Mouse (Mus musculus) layer of hippocampus, adult 2 months (tissue): ENCODE measurements at regions not wholly inside any gene's neighbourhood (a gene's known extent, or its start where the extent isn't known, plus 50 kb on each side); places are given as distances from the start of the nearest gene placed in this dataset.

ENCODE experiments used
- DNase-seq, 2 experiments: peaks; one replicate each; pipeline ENCODE4 v3.0.0; 2022; ENCODE audit warnings: low spot score in 2 of 2
- H3K27ac ChIP-seq: fragments of 200-600 bp; 2 replicates; pipeline ENCODE4 v1.8.1; 2022
- H3K4me3 ChIP-seq: fragments of 200-600 bp; 2 replicates; pipeline ENCODE4 v1.8.1; 2022; ENCODE audit warnings: mild to moderate bottlenecking
- CTCF ChIP-seq: fragments of 200-600 bp; conservative IDR thresholded peaks from 2 replicates; pipeline ENCODE4 v1.8.1; 2022; ENCODE audit warnings: antibody characterized with exemption, mild to moderate bottlenecking, moderate library complexity

- no peak for TF ChIP-seq CTCF
- Histone ChIP-seq H3K4me3 (no peak overlapping the region), H3K27ac (no peak overlapping the region)
- no peak for DNase-seq
These were observed 72.3 kb upstream of the Lyplal1 start for GRCm38 (mm10) chr1:186189390-186189789.

- Histone ChIP-seq H3K27ac (no peak overlapping the region), H3K4me3 (no peak overlapping the region)
- TF ChIP-seq CTCF: no peak
- no peak for DNase-seq
These were observed 70.3 kb upstream of the Lyplal1 start for GRCm38 (mm10) chr1:186187372-186187771.

GRCm38 (mm10) chr1:186183204-186183651, 66.1 kb upstream of the Lyplal1 start:
- no peak for DNase-seq
- TF ChIP-seq CTCF: no peak
- peak overlapping the region; percentile 49; the same call in 1 of the 2 replicates for H3K27ac ChIP-seq
- H3K4me3 ChIP-seq: peak overlapping the region; percentile 47

- DNase-seq: peak; percentile 39 to 51
- peak overlapping the region; percentile 47 for H3K4me3 ChIP-seq
- TF ChIP-seq CTCF: peak; percentile 85
- H3K27ac ChIP-seq: peak overlapping the region; percentile 64; the same call in 1 of the 2 replicates
These were observed 65.5 kb upstream of the Lyplal1 start for GRCm38 (mm10) chr1:186182498-186183203.

- TF ChIP-seq CTCF: no peak
- DNase-seq: no peak
- no peak overlapping the region for H3K27ac ChIP-seq
- H3K4me3 ChIP-seq: no peak overlapping the region
These were observed 59.9 kb upstream of the Lyplal1 start for GRCm38 (mm10) chr1:186177019-186177418.

GRCm38 (mm10) chr1:186173472-186174014, 56.4 kb upstream of the Lyplal1 start:
- no peak overlapping the region for H3K4me3 ChIP-seq
- no peak for DNase-seq
- no peak for TF ChIP-seq CTCF
- H3K27ac ChIP-seq: no peak overlapping the region

- Histone ChIP-seq H3K4me3 (no peak overlapping the region), H3K27ac (no peak overlapping the region)
- DNase-seq: peak; percentile 13 to 14
- peak; percentile 45 for TF ChIP-seq CTCF
These were observed 54.6 kb upstream of the Lyplal1 start for GRCm38 (mm10) chr1:186171691-186172090.
